Mouse (Mus musculus) mature B cell (primary cell): ENCODE data around the gene Reg4.

ENCODE experiments used
- in situ Hi-C: fragments of 300-500 bp; cut with MboI; formaldehyde crosslinking; loops from 2 replicates; pipeline ENCODE4 v1.14.3; 2019

Reg4 gene

DNA sequence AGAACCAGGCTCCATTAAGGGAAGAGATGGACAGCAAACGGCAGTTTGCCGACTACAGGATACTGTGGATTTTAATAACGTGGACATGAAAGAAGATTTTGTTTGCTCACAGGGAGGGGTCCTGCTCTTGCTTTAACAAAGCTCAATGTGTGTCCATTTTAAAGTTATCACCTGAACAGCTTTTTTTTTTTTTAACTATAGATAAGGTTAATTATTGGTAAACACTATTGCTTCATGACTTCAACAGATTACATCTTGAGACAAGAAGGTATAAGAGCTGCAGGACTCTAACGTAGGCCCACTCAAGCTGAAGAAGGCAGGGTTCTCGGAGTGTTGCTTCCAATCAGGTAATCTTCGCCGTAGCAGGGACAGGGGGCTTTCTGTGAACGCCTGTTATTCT is at the start of gene Reg4:
Reg4 (plus strand) TSS at position 301 of the 400 bp plus-strand sequence.
- in situ Hi-C loops, result no loop called here

- in situ Hi-C loops, result no loop called here
Measured at GRCm38 (mm10) chr3:98178340-98178739, 43.6 kb upstream of the Reg4 start.

- in situ Hi-C loops, result no loop called here
Measured at GRCm38 (mm10) chr3:98180805-98181204, 41.2 kb upstream of the Reg4 start.

- in situ Hi-C loops, result no loop called here
Measured at GRCm38 (mm10) chr3:98185163-98185714, 36.7 kb upstream of the Reg4 start.

- in situ Hi-C loops, result no loop called here
Measured at GRCm38 (mm10) chr3:98187777-98188176, 34.2 kb upstream of the Reg4 start.

GRCm38 (mm10) chr3:98197711-98198532 is 24.0 kb upstream of the Reg4 start:
- in situ Hi-C loops, result no loop called here

- in situ Hi-C loops, result no loop called here
Measured at GRCm38 (mm10) chr3:98199747-98200146, 22.2 kb upstream of the Reg4 start.

DNA sequence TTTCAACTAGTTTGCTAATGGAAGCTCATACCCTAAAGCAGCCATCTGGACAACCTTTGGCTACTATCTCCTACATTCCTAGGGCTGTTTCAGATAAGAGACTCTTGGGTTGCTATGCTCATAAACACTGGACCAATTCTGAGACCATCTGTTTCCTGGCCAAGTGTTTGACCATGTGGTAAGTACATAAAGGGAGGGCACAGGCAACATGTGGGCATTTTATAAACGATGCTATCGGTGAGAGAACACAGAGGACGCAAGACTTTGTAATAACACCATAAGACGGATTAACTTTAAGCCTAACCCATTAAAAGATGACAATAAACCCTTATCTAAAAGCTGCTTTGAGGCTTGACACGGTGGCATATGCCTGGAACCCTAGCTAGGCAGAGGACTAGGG is 18.7 kb upstream of the Reg4 start:
- in situ Hi-C loops, result no loop called here

DNA sequence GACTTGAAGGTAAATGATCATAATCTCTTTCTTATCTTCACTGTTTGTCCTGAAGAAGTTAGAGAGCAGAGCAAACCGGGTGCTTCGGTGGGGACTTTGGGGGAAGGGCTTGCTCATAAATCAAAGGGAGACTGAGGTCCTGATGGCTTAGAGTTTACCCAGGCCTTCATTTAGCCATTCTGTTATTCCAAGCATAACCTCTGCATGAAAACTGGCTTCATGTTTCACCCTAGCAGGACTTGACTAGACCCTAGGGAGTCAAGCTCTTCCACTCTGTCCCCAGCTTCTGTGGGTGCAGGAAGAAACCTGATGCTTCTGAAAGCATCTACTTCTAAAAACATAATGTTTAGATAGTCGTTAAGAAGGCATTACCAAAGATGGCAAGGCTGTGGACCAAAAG is 15.0 kb upstream of the Reg4 start:
- in situ Hi-C loops, result no loop called here

DNA sequence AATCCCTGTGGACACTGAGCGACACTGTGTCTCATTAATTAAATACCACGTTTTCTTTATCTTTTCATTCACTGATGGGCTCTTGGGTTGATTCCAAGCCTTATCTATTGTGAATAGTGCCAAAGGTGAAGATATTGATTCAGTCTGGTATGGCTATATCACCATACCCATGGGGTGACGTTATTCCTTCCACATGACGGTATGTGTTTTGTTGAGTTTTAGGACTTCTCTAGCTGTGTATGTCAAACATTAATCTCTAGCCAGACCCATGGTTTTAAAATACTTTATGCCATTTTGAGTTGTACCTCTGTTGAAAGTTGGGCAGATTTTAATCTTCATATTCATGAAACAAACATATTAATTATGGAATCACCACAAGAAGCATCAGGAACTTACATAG is 12.8 kb upstream of the Reg4 start:
- in situ Hi-C loops, result no loop called here

DNA sequence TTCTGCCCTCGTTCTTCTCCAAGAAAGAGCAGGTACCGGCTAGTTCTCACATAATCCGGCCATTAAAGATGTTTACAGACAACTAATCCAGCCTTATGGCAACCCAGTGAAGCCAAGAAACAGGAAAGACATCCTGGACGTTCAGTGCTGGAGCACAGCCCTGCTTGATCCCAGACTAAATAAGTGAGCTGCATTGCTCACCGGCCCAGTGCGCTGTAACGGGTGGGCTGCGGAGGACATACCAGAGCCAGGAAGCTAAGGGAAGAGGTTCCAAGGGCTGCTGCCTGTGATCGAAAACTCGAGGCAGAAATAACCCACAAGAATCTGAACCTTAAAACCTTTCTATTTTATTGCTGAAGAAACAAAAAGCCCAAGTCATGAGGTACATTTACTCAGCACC is 11.1 kb upstream of the Reg4 start:
- in situ Hi-C loops, result no loop called here

DNA sequence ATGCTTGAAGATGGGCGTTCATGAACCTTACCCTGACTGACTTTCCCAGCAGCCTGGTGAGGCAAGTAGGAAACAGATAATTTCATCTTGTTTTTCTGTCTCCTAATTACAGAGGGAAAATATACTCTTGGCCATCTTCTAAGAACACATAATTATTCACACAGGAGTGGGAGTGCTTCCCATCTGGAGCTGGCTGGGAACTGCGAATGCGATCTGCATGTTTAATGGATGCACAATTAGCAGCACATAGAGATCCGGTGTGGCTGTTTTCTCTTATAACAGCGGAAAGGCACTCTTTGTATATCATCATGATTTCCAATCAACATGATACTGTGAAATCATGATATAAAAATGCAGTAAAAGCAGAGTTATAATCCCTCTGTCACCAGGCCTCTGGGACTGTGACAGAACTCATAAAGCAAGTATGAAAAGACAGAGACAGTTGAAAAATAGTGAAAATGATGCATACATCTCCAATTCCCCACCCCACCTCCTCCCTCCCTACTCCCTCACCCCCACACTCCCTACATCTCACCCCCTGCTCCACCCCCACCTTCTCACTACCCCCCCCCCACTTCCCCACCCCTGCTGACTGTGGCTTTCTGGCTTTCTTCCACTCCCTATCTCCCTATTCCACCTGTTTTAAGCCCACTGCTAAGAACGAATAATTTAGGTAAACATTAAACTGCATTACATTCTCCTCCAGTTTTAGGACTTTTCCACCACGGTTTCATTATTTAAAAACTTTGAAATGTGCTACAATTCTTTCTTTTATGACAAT is 10.5 kb upstream of the Reg4 start:
- in situ Hi-C loops, result no loop called here

GRCm38 (mm10) chr3:98216296-98216695 is 5.7 kb upstream of the Reg4 start:
- in situ Hi-C loops, result no loop called here

DNA sequence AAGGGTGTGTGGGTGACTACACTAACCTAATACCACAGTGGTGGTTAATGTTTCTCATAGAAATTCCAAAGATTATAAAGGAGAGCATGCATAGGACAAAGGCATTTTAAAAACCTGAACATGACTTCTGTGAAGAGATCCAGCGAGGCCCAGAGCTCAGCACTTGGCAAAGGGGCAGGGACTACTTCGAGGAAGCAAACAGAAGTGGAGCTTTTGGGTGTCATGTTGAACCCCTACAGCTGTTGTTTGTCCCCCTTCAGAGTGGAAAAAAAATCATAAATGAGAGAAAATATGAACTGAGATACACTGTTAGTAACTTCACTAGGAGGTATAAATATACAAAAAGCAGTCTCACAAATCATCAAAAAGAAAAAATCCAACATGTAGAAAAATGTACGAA is 1.3 kb downstream of the Reg4 start:
- in situ Hi-C loops, result no loop called here

GRCm38 (mm10) chr3:98223783-98224580 is 2.0 kb downstream of the Reg4 start:
- in situ Hi-C loops, result no loop called here

DNA sequence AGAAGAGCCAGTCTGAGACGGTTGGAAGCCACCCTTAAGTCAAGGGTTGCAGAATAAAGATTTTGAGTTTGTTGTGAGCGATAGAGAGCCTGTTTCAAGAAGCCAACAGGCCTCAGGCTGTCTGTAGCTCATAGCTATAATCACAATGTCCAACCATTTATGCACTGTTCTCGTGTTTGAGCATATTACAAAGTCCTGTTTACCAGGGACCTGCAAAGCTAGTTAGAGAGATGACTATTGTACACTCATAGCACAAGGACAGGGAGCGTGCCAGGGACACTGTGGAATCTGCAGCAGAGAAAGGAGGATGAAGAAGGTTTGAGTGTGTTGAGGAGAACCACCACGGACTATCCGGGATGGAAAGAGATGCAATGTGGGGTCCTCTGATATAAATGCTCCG is 3.0 kb downstream of the Reg4 start:
- in situ Hi-C loops, result no loop called here

DNA sequence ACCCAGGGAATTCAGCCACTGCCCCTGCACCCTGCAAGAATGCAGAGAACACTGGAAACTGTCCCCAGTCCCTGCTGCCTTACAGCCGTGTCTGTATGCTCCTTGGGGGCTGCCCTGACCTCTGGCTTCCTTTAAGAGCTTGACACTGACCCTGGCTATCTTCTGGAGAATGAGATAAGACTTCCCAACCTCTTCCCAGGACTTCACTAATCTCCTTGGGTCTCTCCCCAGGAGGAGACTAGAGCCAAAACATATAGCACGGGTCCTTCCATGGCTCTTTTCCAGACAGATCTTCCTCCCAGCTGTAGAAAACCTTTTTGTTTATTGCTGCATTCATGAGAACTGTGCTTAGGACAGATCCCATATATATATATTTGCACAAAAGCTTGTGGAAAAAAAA is 3.8 kb downstream of the Reg4 start:
- in situ Hi-C loops, result no loop called here

- in situ Hi-C loops, result no loop called here
Measured at GRCm38 (mm10) chr3:98226988-98227610, 5.1 kb downstream of the Reg4 start.

GRCm38 (mm10) chr3:98227763-98228162 is 5.8 kb downstream of the Reg4 start:
- in situ Hi-C loops, result no loop called here

GRCm38 (mm10) chr3:98229943-98230342 is 8.0 kb downstream of the Reg4 start:
- in situ Hi-C loops, result no loop called here

- in situ Hi-C loops, result no loop called here
Measured at GRCm38 (mm10) chr3:98233504-98233903, 11.5 kb downstream of the Reg4 start.

- in situ Hi-C loops, result no loop called here
Measured at GRCm38 (mm10) chr3:98236266-98236665, 14.3 kb downstream of the Reg4 start.
